Mouse (Mus musculus) lung, embryonic 15.5 days (tissue): Measurements from ENCODE around the gene Btaf1. TPM values are rescaled to one million over a fixed set of nuclear protein-coding genes. Genes with fewer than 3 reads are reported as not detected.

Source experiments
- ATAC-seq: fragments of 200-750 bp; cut with Nextera tagmentation; 2 replicates; pipeline ENCODE4 v1.8.0; 2017; ENCODE audit warnings: moderate number of reproducible peaks, borderline replicate concordance; ENCODE audit not compliant: low FRiP score, low TSS enrichment; ENCODE audit errors: extremely low read depth
- H3K27ac ChIP-seq: fragments of 300-500 bp; sonication (generic); 2 replicates; pipeline ENCODE4 v1.5.1; 2015; ENCODE audit warnings: moderate library complexity, mild to moderate bottlenecking, inconsistent platforms
- H3K27me3 ChIP-seq: fragments of 300-500 bp; sonication (generic); 2 replicates; pipeline ENCODE4 v1.6.1; 2015; ENCODE audit warnings: inconsistent platforms
- H3K36me3 ChIP-seq: fragments of 300-500 bp; sonication (generic); 2 replicates; pipeline ENCODE4 v1.6.1; 2015; ENCODE audit warnings: inconsistent platforms
- H3K4me1 ChIP-seq: fragments of 300-500 bp; sonication (generic); 2 replicates; pipeline ENCODE4 v1.6.1; 2015; ENCODE audit warnings: inconsistent platforms
- H3K4me2 ChIP-seq: fragments of 300-500 bp; sonication (generic); 2 replicates; pipeline ENCODE4 v1.6.1; 2015; ENCODE audit warnings: inconsistent platforms, mild to moderate bottlenecking, moderate library complexity
- H3K4me3 ChIP-seq: fragments of 300-500 bp; sonication (generic); 2 replicates; pipeline ENCODE4 v1.5.1; 2015; ENCODE audit warnings: mild to moderate bottlenecking, inconsistent platforms
- H3K9ac ChIP-seq: fragments of 300-500 bp; sonication (generic); 2 replicates; pipeline ENCODE4 v1.6.1; 2015; ENCODE audit warnings: inconsistent platforms
- H3K9me3 ChIP-seq: fragments of 300-500 bp; sonication (generic); 2 replicates; pipeline ENCODE4 v1.6.1; 2016; ENCODE audit warnings: inconsistent platforms
- WGBS: fragments of 180-500 bp; shearing (Covaris S2); methylation state at CpG from one replicate; pipeline ENCODE4 v1.1.7; 2015; 5-methylcytosine and 5-hydroxymethylcytosine counted together
- polyA plus RNA-seq: library from polyadenylated mRNA; unstranded; fragments of >200 nt; fragmentation: Nextera tagmentation; extraction: Ambion mirVana; gene quantifications from 2 replicates; pipeline ENCODE4 v1.2.1, GENCODE M21; 2015

Btaf1 gene
- polyA plus RNA-seq, 1 experiment from 2014 or later = 11.3 TPM

- Histone ChIP-seq H3K4me3 (no peak overlapping the region), H3K9me3 (no peaks in the 10 kb centered on the region), H3K4me2 (no peak overlapping the region), H3K9ac (no peak overlapping the region), H3K4me1 (no peaks in the 10 kb centered on the region), H3K27me3 (no peaks in the 10 kb centered on the region), H3K27ac (no peak overlapping the region), H3K36me3 (no peaks in the 10 kb centered on the region)
- ATAC-seq = no peak
- WGBS = 71% methylated on average over 5 of the region's 5 CpGs
These were observed 105.6 kb downstream of the Btaf1 start for GRCm38 (mm10) chr19:37031446-37031845.

GRCm38 (mm10) chr19:37032364-37032763 is 106.5 kb downstream of the Btaf1 start:
- no peaks in the 10 kb centered on the region for H3K9me3 ChIP-seq
- H3K27me3 ChIP-seq = no peaks in the 10 kb centered on the region
- H3K4me1 ChIP-seq = no peaks in the 10 kb centered on the region
- ATAC-seq = no peak
- no peak overlapping the region for H3K9ac ChIP-seq
- no peak overlapping the region for H3K27ac ChIP-seq
- WGBS = 86% methylated on average over 2 of the region's 2 CpGs
- no peak overlapping the region for H3K4me3 ChIP-seq
- H3K4me2 ChIP-seq = no peak overlapping the region
- H3K36me3 ChIP-seq = no peaks in the 10 kb centered on the region

DNA sequence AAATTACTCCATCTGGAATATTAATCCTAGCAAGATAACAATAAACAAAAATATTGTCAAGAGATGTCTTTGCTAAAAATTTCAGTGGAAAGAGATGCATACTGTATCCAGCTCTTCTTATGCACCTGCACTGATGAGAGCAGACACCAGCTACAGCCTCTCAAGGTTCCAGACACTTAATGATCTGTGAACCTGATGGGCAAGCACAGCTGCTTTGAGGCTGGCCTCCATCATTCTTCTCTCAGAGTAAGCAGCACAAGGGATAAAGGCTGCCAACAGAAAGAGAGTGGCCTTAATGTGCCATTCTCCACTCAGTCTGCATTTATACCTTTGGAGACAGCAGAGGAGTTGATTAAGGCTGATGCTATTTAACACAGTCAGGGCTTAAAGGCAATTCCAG is 115.0 kb downstream of the Btaf1 start:
- ATAC-seq = no peak
- no peaks in the 10 kb centered on the region for H3K4me1 ChIP-seq
- H3K4me2 ChIP-seq = no peak overlapping the region
- no peak overlapping the region for H3K9ac ChIP-seq
- no peak overlapping the region for H3K27ac ChIP-seq
- H3K27me3 ChIP-seq = no peaks in the 10 kb centered on the region
- no peak overlapping the region for H3K4me3 ChIP-seq
- H3K36me3 ChIP-seq = no peaks in the 10 kb centered on the region
- no peaks in the 10 kb centered on the region for H3K9me3 ChIP-seq

DNA sequence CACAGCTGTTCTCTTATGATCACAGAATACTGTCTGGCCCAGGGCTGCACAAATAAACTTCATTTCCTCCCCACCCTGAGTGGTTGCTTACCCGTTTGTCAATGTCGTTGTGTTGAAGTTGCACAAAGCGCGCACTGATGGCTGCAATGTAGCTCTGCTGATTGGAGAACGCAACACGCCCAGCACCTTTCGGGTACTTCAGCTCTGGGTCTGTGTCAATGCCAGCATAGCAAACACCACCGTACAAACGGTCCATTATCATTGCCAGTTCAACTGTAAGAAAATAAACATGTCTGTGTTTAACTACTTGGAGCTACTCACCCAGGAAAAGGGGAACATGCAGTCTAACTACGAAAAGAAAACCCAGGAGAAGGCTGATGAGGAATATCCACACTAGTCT is 118.6 kb downstream of the Btaf1 start:
- Histone ChIP-seq H3K4me1 (no peaks in the 10 kb centered on the region), H3K9ac (no peak overlapping the region), H3K4me2 (no peak overlapping the region), H3K27me3 (no peaks in the 10 kb centered on the region), H3K9me3 (no peaks in the 10 kb centered on the region), H3K4me3 (no peak overlapping the region), H3K27ac (no peak overlapping the region), H3K36me3 (no peaks in the 10 kb centered on the region)
- no peak for ATAC-seq
- WGBS = 41% methylated on average over 10 of the region's 10 CpGs

DNA sequence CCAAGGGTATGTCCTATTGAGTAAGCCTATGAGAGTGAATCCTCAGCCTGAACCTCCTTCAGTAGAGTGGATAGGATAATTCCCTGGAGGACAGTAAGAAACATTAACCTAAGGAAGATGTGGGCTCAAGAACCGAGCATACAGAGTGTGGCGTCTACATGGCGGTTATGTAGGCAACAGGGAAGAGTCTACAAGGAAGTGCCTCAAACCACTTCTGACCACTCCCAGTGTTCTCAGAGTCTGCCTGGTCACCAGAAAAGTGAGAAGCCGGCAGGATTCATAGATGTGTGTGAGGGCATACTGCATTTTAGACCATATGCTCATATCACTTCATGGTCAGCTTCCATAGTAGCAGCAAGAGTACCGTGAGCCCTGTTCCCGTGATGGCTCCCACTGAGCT is 122.6 kb downstream of the Btaf1 start:
- Histone ChIP-seq H3K9ac (no peak overlapping the region), H3K36me3 (no peaks in the 10 kb centered on the region), H3K4me2 (no peak overlapping the region), H3K27ac (no peak overlapping the region), H3K27me3 (no peaks in the 10 kb centered on the region), H3K4me1 (no peaks in the 10 kb centered on the region), H3K4me3 (no peak overlapping the region), H3K9me3 (no peaks in the 10 kb centered on the region)
- ATAC-seq = no peak
- WGBS = 85% methylated on average over 6 of the region's 6 CpGs

- Histone ChIP-seq H3K4me1 (no peaks in the 10 kb centered on the region), H3K27ac (no peak overlapping the region), H3K9me3 (no peaks in the 10 kb centered on the region), H3K36me3 (no peaks in the 10 kb centered on the region), H3K4me3 (no peak overlapping the region), H3K4me2 (no peak overlapping the region), H3K27me3 (no peaks in the 10 kb centered on the region), H3K9ac (no peak overlapping the region)
- no peak for ATAC-seq
- WGBS = 61% methylated on average over 4 of the region's 4 CpGs
These were observed 124.9 kb downstream of the Btaf1 start for GRCm38 (mm10) chr19:37050643-37051345.

DNA sequence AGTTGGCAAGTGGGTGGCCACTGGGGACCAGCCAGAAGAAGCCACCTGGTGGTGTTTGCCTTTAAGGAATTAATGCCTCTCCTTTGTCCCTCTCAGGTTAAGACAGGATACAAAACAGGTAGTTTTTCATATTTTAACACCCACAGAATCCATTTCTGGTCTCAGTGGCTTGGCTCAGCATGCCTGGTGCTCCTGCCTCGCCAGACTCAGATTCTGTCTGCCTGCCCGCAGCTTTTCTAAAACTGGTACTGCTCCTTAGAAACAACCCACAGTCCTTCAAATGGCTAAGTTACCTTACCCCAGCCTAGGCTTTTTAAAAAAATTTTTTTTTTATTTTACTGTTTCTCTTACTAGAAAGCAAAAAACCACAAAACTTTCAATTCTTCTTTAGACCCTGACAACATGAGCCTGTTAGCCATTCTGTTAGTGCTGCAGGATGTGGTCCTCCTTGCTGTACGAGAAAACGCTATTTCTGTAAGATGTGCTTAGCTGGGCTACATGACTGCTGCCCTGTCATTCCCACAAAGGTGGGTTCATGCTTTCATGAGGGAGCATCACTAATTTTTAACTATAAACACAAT is 130.2 kb downstream of the Btaf1 start:
- H3K4me2 ChIP-seq = no peak overlapping the region
- H3K9me3 ChIP-seq = no peaks in the 10 kb centered on the region
- no peaks in the 10 kb centered on the region for H3K4me1 ChIP-seq
- H3K9ac ChIP-seq = no peak overlapping the region
- no peak for ATAC-seq
- H3K27me3 ChIP-seq = no peaks in the 10 kb centered on the region
- H3K27ac ChIP-seq = no peak overlapping the region
- no peaks in the 10 kb centered on the region for H3K36me3 ChIP-seq
- H3K4me3 ChIP-seq = no peak overlapping the region
- WGBS = 71% methylated on average over 4 of the region's 4 CpGs

GRCm38 (mm10) chr19:37057161-37057905 is 131.5 kb downstream of the Btaf1 start:
- no peak overlapping the region for H3K4me2 ChIP-seq
- no peaks in the 10 kb centered on the region for H3K27me3 ChIP-seq
- H3K9ac ChIP-seq = no peak overlapping the region
- WGBS = 79% methylated on average over 8 of the region's 8 CpGs
- H3K9me3 ChIP-seq = no peaks in the 10 kb centered on the region
- no peak overlapping the region for H3K27ac ChIP-seq
- ATAC-seq = no peak
- H3K36me3 ChIP-seq = no peaks in the 10 kb centered on the region
- H3K4me1 ChIP-seq = no peaks in the 10 kb centered on the region
- H3K4me3 ChIP-seq = no peak overlapping the region

GRCm38 (mm10) chr19:37059623-37060022 is 133.7 kb downstream of the Btaf1 start:
- H3K9me3 ChIP-seq = no peaks in the 10 kb centered on the region
- no peak for ATAC-seq
- no peaks in the 10 kb centered on the region for H3K27me3 ChIP-seq
- H3K36me3 ChIP-seq = no peaks in the 10 kb centered on the region
- H3K4me3 ChIP-seq = no peak overlapping the region
- H3K9ac ChIP-seq = no peak overlapping the region
- H3K4me2 ChIP-seq = no peak overlapping the region
- H3K4me1 ChIP-seq = no peaks in the 10 kb centered on the region
- no peak overlapping the region for H3K27ac ChIP-seq
- WGBS = 33% methylated on average over 2 of the region's 2 CpGs

- Histone ChIP-seq H3K36me3 (no peaks in the 10 kb centered on the region), H3K9ac (no peak overlapping the region), H3K27me3 (no peaks in the 10 kb centered on the region), H3K4me1 (no peaks in the 10 kb centered on the region), H3K4me3 (no peak overlapping the region), H3K4me2 (no peak overlapping the region), H3K27ac (no peak overlapping the region), H3K9me3 (no peaks in the 10 kb centered on the region)
- ATAC-seq = no peak
- WGBS = 60% methylated on average over 4 of the region's 4 CpGs
These were observed 134.2 kb downstream of the Btaf1 start for GRCm38 (mm10) chr19:37060078-37060477.
